Mouse (Mus musculus): ENCODE results near the gene Tomm70a.

DNA sequence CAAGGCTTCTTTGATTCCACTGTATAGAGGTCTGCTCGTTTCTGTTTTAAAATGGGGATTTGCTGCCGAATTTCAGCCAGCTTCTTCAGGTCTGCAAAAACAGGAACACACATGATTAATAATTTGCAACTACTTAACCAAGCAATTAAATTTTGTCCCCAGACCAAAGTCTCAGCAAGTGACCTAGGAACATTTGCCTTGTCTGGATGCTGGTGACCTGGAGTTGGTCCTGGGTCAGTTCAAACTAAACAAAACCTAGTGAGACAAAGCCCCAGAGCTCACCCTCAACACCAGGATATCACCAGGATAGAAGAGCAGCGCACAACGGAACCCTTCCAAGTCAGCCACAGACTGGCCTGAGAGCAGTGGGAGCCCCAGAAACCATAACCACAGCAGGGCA is 35.6 kb downstream of the Tomm70a start:
- TF ChIP-seq CTCF (IDR thresholded peaks at IDR 0.05; ENCODE audit: low read depth) (no peak), EP300 (optimal IDR thresholded peaks at IDR 0.05) (no peak)
